Mouse (Mus musculus): ENCODE data around the gene Naa50.

Gene Naa50

DNA sequence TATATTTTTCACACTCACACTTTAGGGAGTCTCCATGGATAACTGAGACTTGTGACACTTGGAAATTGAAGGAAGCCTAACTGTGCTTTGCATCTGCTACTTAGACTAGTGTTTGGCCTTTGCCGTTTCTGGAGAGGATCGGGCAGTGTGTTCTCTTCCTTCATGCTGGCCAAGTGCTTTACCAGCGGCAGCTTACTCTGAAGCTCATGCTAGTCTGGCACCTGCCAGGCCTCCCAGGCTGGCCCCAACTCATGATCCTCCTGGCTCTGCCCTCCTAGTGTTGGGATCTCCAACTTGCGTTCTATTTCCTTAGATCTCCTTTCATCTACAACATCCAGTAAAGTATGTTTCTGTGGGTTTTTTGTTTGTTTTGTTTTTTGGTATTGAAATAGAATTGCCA, 60.5 kb downstream of the Naa50 start:
- DNase-seq (ENCODE audit: low read depth) = no peak

DNA sequence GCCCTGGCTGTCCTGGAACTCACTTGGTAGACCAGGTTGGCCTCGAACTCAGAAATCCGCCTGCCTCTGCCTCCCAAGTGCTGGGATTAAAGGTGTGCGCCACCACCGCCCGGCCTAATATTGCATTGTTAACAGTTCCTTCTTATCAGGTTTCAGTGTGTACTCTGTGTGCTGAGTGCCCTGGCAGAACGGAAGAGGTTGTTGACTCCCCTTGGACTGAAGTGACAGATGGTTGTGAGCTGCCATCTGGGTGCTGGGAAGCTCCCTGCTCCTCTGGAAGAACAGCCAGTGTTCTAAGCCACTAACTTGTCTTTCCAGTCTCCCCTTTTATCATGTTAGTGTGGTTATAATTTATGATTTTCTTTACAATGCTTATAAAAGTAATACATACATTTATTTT, 64.7 kb downstream of the Naa50 start:
- DNase-seq (ENCODE audit: low read depth) = no peak

DNA sequence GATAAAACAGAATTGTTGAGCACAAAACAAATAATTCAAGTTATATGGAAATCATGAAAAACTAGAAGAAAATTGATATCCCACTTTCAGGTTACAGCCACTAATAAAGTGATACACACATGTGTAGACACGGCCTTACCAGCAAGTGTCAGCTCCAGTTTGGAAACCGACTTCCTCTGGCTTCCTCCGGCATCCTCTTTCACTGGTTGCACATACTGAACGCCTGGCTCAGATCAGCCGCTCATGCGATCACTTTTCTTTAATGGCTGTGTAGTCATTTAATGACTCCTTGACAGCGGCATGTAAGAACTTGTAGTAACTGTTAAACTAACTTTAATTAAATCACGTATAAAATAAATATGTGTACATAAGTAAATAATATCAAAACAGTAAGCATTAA, 66.3 kb downstream of the Naa50 start:
- no peak for DNase-seq (ENCODE audit: low read depth)

DNA sequence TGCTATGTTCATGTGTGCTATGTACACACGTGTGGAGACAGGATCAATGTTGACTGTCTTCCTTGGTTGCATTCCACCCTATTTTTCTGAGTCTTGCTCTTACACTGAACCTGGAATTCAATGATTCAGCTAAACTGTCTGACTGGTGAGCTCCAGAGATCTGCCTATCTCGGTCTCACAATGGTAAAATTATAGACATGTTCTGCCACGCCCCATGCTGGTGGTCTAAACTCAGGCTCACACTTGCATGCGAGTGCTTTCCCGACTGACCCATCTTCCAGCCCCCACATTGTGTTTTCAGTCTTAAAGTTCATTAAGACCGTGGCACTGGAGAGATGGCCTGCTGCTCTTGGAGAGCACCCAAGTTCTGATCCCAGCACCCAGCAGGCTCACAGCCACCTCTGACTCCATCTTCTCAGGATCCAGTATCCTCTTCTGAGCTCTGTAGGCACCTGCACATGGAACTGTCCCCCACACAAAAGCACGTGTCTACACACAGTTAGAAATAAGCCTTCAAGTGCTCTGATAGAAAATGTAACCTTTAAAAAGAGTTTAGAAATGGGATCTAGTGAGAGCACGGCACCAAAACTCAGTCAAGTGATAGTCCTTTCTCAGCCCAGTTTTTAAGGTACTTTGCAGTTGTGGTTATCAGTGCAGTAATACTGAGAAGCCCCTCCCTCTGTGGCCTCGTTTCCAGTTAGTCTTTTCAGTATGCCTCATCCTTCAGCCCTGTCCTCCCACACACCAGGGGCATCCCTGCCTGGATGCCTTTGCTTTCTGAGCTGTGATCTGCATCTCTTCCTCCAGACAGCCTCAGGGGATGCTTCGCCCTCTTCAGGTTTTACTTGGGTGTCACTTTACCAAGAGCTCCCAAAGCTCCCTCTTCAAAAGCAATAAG, 70.8 kb downstream of the Naa50 start:
- DNase-seq (ENCODE audit: low read depth) = peak; percentile 50

DNA sequence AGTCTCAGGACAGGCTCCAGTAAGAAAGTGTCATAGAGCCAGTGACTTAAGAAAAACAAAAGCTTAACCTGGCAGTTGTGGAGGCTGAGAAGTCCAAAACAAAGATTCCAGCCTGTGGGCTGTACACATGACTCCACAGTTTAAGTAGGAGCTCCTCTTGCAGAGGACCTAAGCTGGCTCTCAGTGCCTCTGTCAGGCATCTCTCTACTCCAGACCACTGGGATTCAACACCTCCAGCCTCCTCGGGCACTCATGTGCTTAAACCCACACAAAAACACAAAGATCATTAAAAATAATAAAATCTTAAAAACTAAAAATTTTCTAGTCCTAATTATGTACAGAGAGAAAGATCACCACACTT, 71.4 kb downstream of the Naa50 start:
- no peak for DNase-seq (ENCODE audit: low read depth)

DNA sequence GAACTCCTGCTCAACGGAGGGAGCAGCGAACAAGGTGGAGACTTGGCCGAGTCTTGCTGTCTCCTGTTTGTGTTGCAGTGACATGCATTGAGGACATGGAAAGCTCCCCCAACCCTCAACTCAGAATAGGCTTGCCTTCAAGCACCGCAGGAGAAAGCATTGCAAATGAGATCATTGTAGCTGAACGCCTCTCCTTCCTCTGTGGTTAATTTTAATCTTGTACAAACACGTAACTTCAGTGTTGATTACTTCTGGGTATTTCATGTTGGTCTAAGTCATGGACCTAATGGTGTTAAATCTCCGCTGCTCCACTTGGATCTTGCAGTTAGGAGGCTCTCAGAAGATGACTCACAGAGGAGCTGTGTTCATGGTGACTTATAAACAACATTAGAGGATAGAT, 73.1 kb downstream of the Naa50 start:
- DNase-seq (ENCODE audit: low read depth) = no peak
